Mouse (Mus musculus) lung, embryonic 15.5 days (tissue): Measurements from ENCODE around the gene Ric8a. TPM values are rescaled to one million over a fixed set of nuclear protein-coding genes. Genes with fewer than 3 reads are reported as not detected.

Experiments
- ATAC-seq: fragments of 200-750 bp; cut with Nextera tagmentation; 2 replicates; pipeline ENCODE4 v1.8.0; 2017; ENCODE audit warnings: moderate number of reproducible peaks, borderline replicate concordance; ENCODE audit not compliant: low FRiP score, low TSS enrichment; ENCODE audit errors: extremely low read depth
- H3K27ac ChIP-seq: fragments of 300-500 bp; sonication (generic); 2 replicates; pipeline ENCODE4 v1.5.1; 2015; ENCODE audit warnings: moderate library complexity, mild to moderate bottlenecking, inconsistent platforms
- H3K27me3 ChIP-seq: fragments of 300-500 bp; sonication (generic); 2 replicates; pipeline ENCODE4 v1.6.1; 2015; ENCODE audit warnings: inconsistent platforms
- H3K36me3 ChIP-seq: fragments of 300-500 bp; sonication (generic); 2 replicates; pipeline ENCODE4 v1.6.1; 2015; ENCODE audit warnings: inconsistent platforms
- H3K4me1 ChIP-seq: fragments of 300-500 bp; sonication (generic); 2 replicates; pipeline ENCODE4 v1.6.1; 2015; ENCODE audit warnings: inconsistent platforms
- H3K4me2 ChIP-seq: fragments of 300-500 bp; sonication (generic); 2 replicates; pipeline ENCODE4 v1.6.1; 2015; ENCODE audit warnings: inconsistent platforms, mild to moderate bottlenecking, moderate library complexity
- H3K4me3 ChIP-seq: fragments of 300-500 bp; sonication (generic); 2 replicates; pipeline ENCODE4 v1.5.1; 2015; ENCODE audit warnings: mild to moderate bottlenecking, inconsistent platforms
- H3K9ac ChIP-seq: fragments of 300-500 bp; sonication (generic); 2 replicates; pipeline ENCODE4 v1.6.1; 2015; ENCODE audit warnings: inconsistent platforms
- H3K9me3 ChIP-seq: fragments of 300-500 bp; sonication (generic); 2 replicates; pipeline ENCODE4 v1.6.1; 2016; ENCODE audit warnings: inconsistent platforms
- WGBS: fragments of 180-500 bp; shearing (Covaris S2); methylation state at CpG from one replicate; pipeline ENCODE4 v1.1.7; 2015; 5-methylcytosine and 5-hydroxymethylcytosine counted together
- polyA plus RNA-seq: library from polyadenylated mRNA; unstranded; fragments of >200 nt; fragmentation: Nextera tagmentation; extraction: Ambion mirVana; gene quantifications from 2 replicates; pipeline ENCODE4 v1.2.1, GENCODE M21; 2015

Ric8a gene
- polyA plus RNA-seq, 1 experiment from 2014 or later: 58.8 TPM

GRCm38 (mm10) chr7:140834968-140835757 lies 21.6 kb upstream of the Ric8a start, which contains the start of gene Urah:
Gene Urah, plus strand, starts transcription at chr7:140835018.
- H3K27ac ChIP-seq: no peak within 1 kb of the TSS
- H3K4me3 ChIP-seq: no peak within 1 kb of the TSS
- H3K9me3 ChIP-seq: no peaks in the 10 kb centered on the region
- no peaks in the 10 kb centered on the region for H3K36me3 ChIP-seq
- 34% methylated on average over 20 of the region's 20 CpGs for WGBS
- peak within 1 kb of the TSS; percentile 41 for H3K4me2 ChIP-seq
- peak; percentile 44; the same call in 1 of the 2 replicates for ATAC-seq
- H3K9ac ChIP-seq: no peak within 1 kb of the TSS; the same call in 1 of the 2 replicates
- H3K27me3 ChIP-seq: peaks cover 2% of the 10 kb centered on the region; the same call in 1 of the 2 replicates
- 0 out of 2 replicates have a peak, but pooled peaks cover 5% of the 10 kb centered on the region for H3K4me1 ChIP-seq

GRCm38 (mm10) chr7:140835758-140836087 lies 21.0 kb upstream of the Ric8a start:
- Histone ChIP-seq H3K36me3 (no peaks in the 10 kb centered on the region), H3K4me3 (no peak overlapping the region), H3K27ac (no peak overlapping the region), H3K4me2 (peak overlapping the region; percentile 41), H3K9me3 (no peaks in the 10 kb centered on the region), H3K4me1 (0 out of 2 replicates have a peak, but pooled peaks cover 5% of the 10 kb centered on the region), H3K27me3 (peaks cover 7% of the 10 kb centered on the region; the same call in 1 of the 2 replicates), H3K9ac (no peak overlapping the region)
- ATAC-seq: no peak
- WGBS: 68% methylated on average over 2 of the region's 2 CpGs

- Histone ChIP-seq H3K27ac (no peak overlapping the region), H3K4me2 (no peak overlapping the region), H3K36me3 (no peaks in the 10 kb centered on the region), H3K4me3 (no peak overlapping the region), H3K9ac (no peak overlapping the region), H3K9me3 (no peaks in the 10 kb centered on the region), H3K4me1 (peaks cover 8% of the 10 kb centered on the region; the same call in 1 of the 2 replicates), H3K27me3 (peaks cover 14% of the 10 kb centered on the region; the same call in 1 of the 2 replicates)
- WGBS: 72% methylated on average over 9 of the region's 9 CpGs
- ATAC-seq: no peak
Observed at GRCm38 (mm10) chr7:140836243-140837115, 20.3 kb upstream of the Ric8a start.

GRCm38 (mm10) chr7:140839556-140839955 lies 17.2 kb upstream of the Ric8a start:
- H3K27ac ChIP-seq: no peak overlapping the region
- H3K4me3 ChIP-seq: no peak overlapping the region
- H3K4me2 ChIP-seq: no peak overlapping the region
- no peak for ATAC-seq
- WGBS: 57% methylated on average over 5 of the region's 5 CpGs
- H3K9me3 ChIP-seq: no peaks in the 10 kb centered on the region
- no peaks in the 10 kb centered on the region for H3K36me3 ChIP-seq
- no peak overlapping the region for H3K9ac ChIP-seq
- peaks cover 28% of the 10 kb centered on the region for H3K27me3 ChIP-seq
- H3K4me1 ChIP-seq: peaks cover 12% of the 10 kb centered on the region; the same call in 1 of the 2 replicates

- Histone ChIP-seq H3K4me2 (peak overlapping the region; percentile 16; the same call in 1 of the 2 replicates), H3K9ac (no peak overlapping the region), H3K36me3 (no peaks in the 10 kb centered on the region), H3K4me3 (no peak overlapping the region), H3K27ac (no peak overlapping the region), H3K9me3 (no peaks in the 10 kb centered on the region), H3K4me1 (peaks cover 15% of the 10 kb centered on the region), H3K27me3 (peaks cover 28% of the 10 kb centered on the region)
- 34% methylated on average over 17 of the region's 19 CpGs for WGBS
- no peak for ATAC-seq
Observed at GRCm38 (mm10) chr7:140840750-140841735, 15.7 kb upstream of the Ric8a start.

- 68% methylated on average over 7 of the region's 7 CpGs for WGBS
- H3K4me2 ChIP-seq: no peak overlapping the region
- no peak overlapping the region for H3K9ac ChIP-seq
- H3K4me3 ChIP-seq: no peak overlapping the region
- no peak for ATAC-seq
- peaks cover 28% of the 10 kb centered on the region for H3K27me3 ChIP-seq
- no peaks in the 10 kb centered on the region for H3K9me3 ChIP-seq
- peaks cover 23% of the 10 kb centered on the region for H3K4me1 ChIP-seq
- H3K27ac ChIP-seq: no peak overlapping the region
- H3K36me3 ChIP-seq: no peaks in the 10 kb centered on the region
Observed at GRCm38 (mm10) chr7:140843806-140844205, 13.0 kb upstream of the Ric8a start.

- Histone ChIP-seq H3K9ac (no peak within 1 kb of the TSS), H3K4me2 (no peak within 1 kb of the TSS), H3K4me3 (no peak within 1 kb of the TSS), H3K27me3 (peaks cover 27% of the 10 kb centered on the region), H3K36me3 (no peaks in the 10 kb centered on the region), H3K9me3 (no peaks in the 10 kb centered on the region), H3K27ac (no peak within 1 kb of the TSS), H3K4me1 (peaks cover 23% of the 10 kb centered on the region)
- WGBS: 26% methylated on average over 14 of the region's 14 CpGs
- peak; percentile 74 for ATAC-seq
Observed at GRCm38 (mm10) chr7:140844905-140845665, 11.7 kb upstream of the Ric8a start, which contains the start of gene Scgb1c1. Gene Scgb1c1, plus strand, starts transcription at chr7:140845547.

GRCm38 (mm10) chr7:140845683-140846082 lies 11.1 kb upstream of the Ric8a start:
- no peaks in the 10 kb centered on the region for H3K9me3 ChIP-seq
- H3K4me2 ChIP-seq: no peak overlapping the region
- no peak overlapping the region for H3K4me3 ChIP-seq
- WGBS: 60% methylated on average over 4 of the region's 4 CpGs
- no peak for ATAC-seq
- no peak overlapping the region for H3K9ac ChIP-seq
- H3K27me3 ChIP-seq: peaks cover 22% of the 10 kb centered on the region
- no peaks in the 10 kb centered on the region for H3K36me3 ChIP-seq
- peaks cover 23% of the 10 kb centered on the region for H3K4me1 ChIP-seq
- no peak overlapping the region for H3K27ac ChIP-seq

GRCm38 (mm10) chr7:140846676-140847075 lies 10.1 kb upstream of the Ric8a start:
- no peak overlapping the region for H3K4me2 ChIP-seq
- H3K4me1 ChIP-seq: peaks cover 17% of the 10 kb centered on the region
- no peak overlapping the region for H3K4me3 ChIP-seq
- H3K27ac ChIP-seq: no peak overlapping the region
- peaks cover 3% of the 10 kb centered on the region for H3K36me3 ChIP-seq
- H3K9ac ChIP-seq: no peak overlapping the region
- peaks cover 12% of the 10 kb centered on the region for H3K27me3 ChIP-seq
- WGBS: 72% methylated on average over 10 of the region's 10 CpGs
- H3K9me3 ChIP-seq: no peaks in the 10 kb centered on the region
- no peak for ATAC-seq

GRCm38 (mm10) chr7:140847755-140848580 lies 8.8 kb upstream of the Ric8a start, which contains the start of gene Odf3:
Gene Odf3, plus strand, starts transcription at chr7:140847805.
- Histone ChIP-seq H3K9ac (no peak within 1 kb of the TSS), H3K27me3 (peaks cover 3% of the 10 kb centered on the region; the same call in 1 of the 2 replicates), H3K4me3 (no peak within 1 kb of the TSS), H3K36me3 (peaks cover 16% of the 10 kb centered on the region), H3K4me2 (no peak within 1 kb of the TSS), H3K27ac (no peak within 1 kb of the TSS), H3K4me1 (peaks cover 15% of the 10 kb centered on the region), H3K9me3 (no peaks in the 10 kb centered on the region)
- no peak; the same call in 1 of the 2 replicates for ATAC-seq
- 49% methylated on average over 11 of the region's 11 CpGs for WGBS
